Mouse (Mus musculus) layer of hippocampus, adult 18-20 months (tissue): Measurements from ENCODE around the gene Ermap. TPM values are rescaled to one million over a fixed set of nuclear protein-coding genes. Genes with fewer than 3 reads are reported as not detected.

ENCODE experiments used
- DNase-seq, 2 experiments: peaks; one replicate each; pipeline ENCODE4 v3.0.0; 2022; ENCODE audit warnings: low spot score in 2 of 2
- long read RNA-seq: library from polyadenylated mRNA; stranded (forward); transcript quantifications from one replicate; pipeline ENCODE4 v2.0.0, GENCODE M21; 2021
- total RNA-seq, 2 experiments: library from RNA; stranded (reverse); gene quantifications; 2 replicates each; pipeline ENCODE4 v1.2.3; 2021

The Ermap gene
- total RNA-seq, result under 1 TPM; 0.27 to 0.43 TPM
- long read RNA-seq, full-length matches to known transcripts, result 1 of 1 reads
- long read RNA-seq, partial matches to known transcripts, result 0 of 1 reads
- long read RNA-seq, other reads (novel, unspliced or antisense), result 0 of 1 reads

DNA sequence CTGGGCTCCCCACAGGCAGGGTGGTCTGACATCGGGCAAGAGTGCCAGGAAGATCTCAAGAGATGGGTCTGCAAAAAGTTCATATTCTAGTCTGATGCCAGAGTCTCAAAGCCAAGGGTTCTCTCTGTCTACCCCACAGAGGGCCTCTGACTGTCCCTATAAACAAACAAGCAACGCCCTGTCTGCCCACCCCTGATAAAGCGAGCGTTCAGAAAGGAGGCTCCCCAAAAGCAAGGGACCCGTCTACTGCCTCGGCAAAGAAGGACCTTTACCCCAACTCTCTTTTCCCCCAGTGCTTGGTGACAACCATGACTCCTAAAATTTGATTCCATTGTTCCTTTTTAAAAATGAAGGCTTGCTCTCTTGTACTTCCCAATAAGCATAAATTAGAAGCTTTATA lies at the start of gene Ermap:
Ermap (minus strand) TSS at position 148 of the 400 bp plus-strand sequence.
- DNase-seq, result no peak

DNA sequence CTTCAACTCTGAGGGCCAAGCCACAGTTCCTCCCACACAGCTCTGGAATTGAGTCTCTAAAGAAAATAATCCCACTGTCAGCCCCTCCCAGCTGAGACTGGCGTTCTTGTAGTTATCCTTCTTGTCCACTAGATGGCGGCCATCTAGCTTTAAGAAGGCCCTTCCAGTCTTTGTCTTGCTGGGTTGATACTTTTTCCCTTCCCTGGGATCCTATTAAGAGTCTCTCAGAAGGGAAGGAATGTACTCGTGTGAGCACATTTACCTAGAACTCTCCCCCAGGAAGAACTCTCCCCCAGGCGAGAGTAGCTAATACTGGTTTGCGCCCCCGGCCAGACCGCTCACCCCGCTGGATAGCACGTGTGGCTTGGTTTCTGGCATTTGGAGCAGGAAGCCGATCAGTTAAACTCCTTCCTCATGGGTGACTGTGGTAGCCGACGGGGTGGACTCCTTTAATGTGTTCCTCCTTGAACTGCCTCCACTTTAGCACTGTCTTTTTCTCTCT lies 49.4 kb upstream of the Ermap start:
- peak; percentile 39 to 63 for DNase-seq

DNA sequence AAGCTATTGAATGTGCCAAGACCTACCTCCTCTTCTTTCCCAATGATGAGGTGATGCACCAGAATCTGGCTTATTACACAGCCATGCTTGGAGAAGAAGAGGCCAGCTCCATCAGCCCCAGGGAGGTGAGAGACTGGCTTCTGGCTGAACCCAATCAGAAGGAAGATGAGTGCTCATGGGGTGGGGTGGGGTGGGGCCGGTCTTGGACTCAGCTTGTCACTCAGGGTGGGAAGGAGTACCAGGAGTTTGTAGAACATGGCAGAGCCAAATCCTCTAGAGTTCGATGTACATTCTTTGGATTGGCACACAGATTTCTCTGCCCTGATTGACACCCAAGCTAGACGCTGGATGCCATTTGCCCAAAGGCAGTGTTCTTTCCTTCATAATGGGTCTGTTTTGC lies 48.9 kb upstream of the Ermap start:
- no peak for DNase-seq

DNA sequence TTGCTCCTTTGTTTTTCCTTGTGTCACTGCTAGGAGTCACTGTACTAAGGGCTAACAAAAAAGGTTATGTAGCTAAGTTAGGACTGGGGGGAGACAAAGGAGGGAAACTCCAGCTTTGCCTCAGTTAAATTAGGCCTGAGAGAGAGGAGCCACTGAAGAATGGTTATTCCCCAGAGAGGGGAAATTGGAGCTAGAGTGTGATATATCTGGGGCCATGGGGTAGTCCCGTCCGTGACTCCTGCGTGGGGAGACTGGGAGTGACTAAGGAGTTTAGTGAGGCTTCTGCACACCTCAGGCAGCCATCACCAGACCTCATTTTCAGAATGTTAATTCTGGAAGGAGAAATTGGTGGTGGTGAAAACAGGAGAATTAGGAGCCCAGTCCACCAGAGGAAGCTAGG lies 44.5 kb upstream of the Ermap start:
- DNase-seq, result no peak

DNA sequence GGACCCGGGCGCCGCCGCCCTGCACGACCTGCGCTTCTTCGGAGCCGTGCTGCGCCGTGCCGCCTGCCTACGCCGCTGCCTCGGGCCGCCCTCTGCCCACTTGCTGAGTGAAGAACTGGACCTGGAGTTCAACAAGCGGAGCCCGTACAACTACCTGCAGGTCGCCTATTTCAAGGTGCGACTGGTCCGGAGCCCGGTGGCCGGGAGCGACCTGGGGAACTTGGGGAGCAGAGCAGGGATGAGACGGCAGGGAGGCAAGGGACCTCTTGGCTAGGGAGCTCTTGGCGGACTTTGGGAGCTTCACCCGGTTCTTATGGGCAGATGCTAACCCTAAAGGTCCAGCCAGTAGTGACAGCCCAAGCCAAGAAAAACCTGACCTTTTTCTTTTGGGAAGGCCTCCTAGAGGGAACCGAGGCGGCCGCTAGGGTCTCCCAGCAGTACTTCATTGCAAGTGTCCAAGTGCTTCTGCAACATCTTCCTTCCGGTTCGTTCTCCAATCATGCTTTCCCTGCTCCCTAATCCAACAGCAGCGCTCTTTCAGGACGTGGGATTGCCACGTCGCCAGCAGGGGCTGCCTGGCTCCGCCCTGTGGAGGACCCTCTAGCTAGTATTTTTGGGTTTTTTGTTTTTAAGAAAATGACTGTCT lies 43.6 kb upstream of the Ermap start:
- peak; percentile 55 to 73 for DNase-seq

DNA sequence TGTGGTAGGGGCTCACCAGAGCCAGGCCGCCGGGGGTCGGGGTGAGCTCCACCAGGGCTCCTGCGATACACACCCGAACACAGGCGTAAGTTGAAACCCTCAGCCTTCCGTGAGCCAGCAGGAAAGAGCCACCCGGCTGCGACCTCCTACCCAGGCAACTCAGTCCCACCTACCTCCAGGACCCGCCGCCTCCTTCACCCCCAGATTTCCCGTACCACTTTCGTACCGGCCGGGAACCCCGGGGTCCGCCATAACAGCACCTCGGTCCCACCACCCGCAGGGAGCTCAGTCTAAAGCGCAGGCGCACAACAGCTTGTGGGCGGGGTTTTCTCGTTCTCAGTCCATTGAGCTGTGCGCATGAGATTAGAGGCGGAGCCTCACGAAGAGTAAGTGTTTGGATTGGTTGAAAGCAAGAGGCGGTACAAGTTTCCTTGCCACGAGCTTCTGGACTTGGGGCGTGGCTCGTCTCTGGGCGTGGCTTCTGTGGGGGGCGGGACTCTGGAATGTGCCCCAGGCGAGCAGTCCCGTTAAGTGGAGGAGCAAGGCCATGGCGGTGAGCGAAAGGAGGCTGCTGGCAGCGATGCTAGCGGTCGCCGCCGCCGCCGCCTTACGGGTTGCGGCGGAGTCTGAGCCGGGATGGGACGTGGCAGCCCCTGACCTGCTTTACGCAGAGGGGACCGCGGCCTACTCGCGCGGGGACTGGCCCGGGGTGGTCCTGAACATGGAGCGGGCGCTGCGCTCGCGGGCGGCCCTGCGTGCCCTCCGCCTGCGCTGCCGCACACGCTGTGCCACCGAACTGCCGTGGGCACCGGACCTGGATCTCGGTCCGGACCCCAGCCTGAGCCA lies 42.8 kb upstream of the Ermap start, which contains the start of the genes AU022252 and P3h1:
AU022252 (minus strand) TSS at position 303 of the 846 bp plus-strand sequence.
P3h1 (plus strand) TSS at position 506 of the 846 bp plus-strand sequence.
- DNase-seq, result peak; percentile 98 to 99

DNA sequence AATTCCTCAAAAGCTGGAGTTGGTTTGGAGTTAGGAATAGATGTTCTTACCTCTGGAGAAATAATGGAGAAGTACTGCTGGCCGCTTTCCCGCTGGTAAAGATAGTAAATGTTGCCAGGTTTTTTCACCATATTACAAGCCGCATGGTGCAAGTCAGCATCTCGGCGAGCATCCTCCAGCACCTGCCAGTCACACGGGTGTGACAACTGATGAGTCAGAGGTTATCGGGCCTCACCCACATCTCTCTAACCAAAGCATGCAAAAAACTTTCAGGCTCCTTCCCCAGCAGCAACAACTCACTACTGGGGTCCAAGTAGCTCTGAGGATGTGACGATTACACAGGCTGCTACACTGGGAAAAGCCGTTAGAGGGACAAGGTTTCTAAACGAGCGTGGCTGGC lies 36.9 kb upstream of the Ermap start:
- no peak for DNase-seq

DNA sequence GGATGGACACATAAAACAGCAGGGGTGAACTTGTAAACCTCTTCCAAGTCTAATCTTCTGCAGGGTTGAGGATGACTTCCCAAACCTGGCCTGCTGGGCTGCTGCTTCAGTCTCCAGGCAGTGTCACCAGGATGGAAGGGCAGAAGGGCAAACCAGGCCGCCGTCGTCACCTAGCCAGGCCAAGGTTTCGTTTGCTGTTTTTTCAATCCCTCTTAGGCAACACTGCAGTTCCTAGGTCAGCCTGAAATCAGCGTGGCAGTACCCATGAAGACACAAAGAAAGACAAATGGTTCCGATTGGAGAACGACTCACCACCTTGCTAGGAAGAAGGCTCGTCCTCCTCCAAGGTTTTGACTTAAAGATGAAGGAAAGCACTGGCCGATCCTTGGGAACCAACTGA lies 35.9 kb upstream of the Ermap start:
- no peak for DNase-seq

DNA sequence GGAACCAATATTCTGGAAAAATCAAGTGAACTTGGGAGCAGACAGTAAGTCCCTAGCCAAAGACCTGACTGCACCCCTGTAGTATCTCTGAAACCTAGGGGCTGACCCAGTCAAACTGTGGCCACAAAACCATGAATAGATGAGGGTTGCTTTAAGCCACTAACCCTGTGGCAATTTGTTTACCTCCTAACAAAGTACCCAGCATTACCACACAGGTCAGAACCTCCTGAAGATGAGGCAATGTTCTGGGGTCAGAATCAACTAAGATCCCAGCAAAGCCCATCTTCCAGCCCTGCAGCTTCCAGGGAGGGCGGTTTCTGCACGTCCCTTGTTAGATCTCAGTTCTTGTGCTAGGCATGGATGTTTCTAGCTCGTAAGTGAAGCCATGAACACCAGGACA lies 34.7 kb upstream of the Ermap start:
- DNase-seq, result no peak

DNA sequence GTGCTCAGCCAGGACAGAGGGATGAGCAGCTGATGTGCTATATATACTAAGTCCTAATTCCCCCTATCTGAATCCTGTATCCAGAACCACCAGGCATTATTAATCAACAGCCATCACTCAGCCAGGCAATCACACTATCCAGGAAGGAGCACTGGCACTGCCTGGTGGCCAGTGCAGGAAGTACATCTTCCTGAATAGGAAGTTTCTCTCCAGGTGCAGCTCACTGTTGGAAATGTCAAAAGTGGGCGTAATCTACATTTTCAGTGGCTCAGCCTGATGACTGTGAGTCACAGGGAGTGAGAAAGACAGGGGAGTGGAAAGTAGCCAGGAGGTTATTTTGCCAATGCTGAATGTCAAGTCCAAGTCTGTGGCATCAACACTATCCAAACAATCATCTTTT lies 33.9 kb upstream of the Ermap start:
- DNase-seq, result peak; percentile 43 to 71

DNA sequence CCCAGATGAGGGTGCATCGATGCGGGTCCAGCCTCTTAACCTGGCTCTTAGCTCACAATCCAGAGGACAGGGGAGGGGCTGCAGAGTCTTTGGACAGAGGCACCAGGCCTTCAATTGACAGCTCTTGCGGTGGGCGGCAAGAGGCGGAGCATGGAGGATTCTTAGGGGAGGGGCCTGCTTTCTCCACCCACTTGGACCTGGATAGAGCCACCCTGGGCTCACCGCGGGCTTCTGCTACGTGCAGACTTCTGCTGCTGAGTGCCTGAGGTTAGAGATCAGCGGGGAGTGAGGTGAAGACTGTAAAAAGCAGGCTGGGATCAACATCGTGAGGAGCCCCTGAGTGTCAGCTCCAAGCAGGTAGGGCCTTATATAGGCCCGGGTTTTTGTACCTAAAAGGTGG lies 28.4 kb upstream of the Ermap start, which contains the start of gene Tmem269:
Tmem269 (minus strand) TSS at position 49 of the 400 bp plus-strand sequence.
- no peak for DNase-seq

DNA sequence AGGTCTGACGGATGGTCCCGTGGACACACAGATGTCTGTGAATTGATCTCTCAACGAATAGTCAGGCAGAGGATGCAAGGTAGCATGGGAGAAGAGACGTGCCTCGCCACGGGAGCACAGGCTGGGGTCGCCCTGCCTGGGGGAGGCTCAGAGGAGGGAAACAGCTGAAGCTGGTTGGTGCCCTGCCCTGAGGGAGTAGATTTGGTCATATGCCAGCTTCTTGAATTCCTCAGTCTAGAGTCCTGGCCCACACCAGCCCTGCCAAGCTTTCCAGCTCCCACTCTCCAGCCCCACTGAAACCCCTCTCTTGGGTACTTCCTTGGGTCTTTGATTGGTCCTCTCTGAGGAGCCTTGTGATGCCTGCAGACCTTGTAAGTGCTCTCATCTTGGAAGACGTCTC lies 26.9 kb upstream of the Ermap start:
- DNase-seq, result no peak

DNA sequence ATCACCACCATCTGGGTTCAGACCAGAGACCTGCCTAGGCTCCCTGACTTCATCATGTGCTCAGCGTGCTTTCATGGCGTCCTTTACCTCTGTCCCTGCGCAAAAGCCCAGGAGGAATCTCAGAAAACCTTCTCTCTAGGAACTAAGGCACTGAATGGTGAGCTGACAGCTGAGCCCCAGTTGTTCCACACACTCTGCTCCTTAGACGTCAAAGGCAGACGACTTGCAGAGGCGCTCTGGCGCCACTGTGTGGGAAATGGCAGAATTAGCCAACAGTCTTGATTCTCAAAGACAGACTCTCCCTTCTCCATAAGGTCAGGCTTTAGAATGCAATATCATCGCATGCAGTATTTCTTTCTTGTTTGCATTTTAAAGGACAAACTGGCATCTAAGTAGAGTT lies 14.9 kb upstream of the Ermap start:
- peak; percentile 32 to 66 for DNase-seq

DNA sequence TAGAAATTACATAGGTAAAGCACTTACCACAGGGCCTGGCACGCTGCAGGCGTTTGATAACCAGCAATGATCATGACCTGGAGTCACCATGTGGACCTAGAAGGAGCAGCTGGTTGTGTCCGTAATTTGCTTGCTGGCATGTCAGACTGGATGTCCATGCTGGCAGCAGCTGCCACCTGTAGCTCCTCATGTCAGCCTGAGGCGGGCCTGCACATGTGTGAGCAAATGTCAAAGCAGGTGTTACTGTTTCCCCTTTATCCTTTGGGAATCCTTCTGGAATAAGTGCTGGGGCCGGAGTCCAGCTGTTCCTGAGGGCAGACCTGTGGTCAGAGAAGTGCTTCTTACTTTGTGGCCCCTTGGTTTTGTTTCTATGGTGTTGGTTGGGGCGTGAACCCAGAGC lies 8.3 kb upstream of the Ermap start:
- no peak for DNase-seq

DNA sequence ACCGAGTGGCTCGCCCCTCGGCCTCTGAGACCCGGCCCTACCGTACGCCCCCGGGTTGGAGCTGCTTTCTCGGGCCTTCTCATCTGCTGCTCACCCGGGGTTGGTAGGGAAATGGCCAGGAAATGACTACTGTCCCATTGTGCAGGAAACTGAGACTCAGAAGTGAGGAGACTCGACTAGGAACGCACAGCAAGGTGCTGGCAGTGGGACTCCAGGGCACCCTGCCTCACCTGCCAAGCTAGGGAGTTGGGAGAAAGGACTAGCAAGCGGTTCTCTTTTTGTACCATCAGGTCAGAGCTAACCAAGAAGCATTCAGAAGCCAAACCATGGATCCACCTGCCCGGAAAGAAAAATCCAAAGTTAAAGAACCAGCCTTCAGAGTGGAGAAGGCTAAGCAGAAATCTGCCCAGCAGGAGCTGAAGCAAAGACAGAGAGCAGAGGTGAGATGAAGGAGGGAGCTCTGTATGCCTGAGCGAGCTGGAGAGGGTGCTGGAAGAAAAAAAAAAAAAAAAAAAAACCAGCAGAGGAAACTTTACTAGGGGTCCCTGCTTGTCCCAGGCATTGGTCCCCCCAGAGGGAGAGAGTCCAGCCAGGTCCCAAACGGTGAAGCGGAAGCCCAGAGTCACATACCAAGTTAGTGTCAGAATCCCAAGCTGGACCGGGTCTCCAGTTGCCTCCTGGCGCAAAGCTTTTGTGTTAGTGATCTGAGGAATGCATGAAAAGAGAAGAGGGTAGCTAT lies 5.9 kb upstream of the Ermap start:
- no peak for DNase-seq

DNA sequence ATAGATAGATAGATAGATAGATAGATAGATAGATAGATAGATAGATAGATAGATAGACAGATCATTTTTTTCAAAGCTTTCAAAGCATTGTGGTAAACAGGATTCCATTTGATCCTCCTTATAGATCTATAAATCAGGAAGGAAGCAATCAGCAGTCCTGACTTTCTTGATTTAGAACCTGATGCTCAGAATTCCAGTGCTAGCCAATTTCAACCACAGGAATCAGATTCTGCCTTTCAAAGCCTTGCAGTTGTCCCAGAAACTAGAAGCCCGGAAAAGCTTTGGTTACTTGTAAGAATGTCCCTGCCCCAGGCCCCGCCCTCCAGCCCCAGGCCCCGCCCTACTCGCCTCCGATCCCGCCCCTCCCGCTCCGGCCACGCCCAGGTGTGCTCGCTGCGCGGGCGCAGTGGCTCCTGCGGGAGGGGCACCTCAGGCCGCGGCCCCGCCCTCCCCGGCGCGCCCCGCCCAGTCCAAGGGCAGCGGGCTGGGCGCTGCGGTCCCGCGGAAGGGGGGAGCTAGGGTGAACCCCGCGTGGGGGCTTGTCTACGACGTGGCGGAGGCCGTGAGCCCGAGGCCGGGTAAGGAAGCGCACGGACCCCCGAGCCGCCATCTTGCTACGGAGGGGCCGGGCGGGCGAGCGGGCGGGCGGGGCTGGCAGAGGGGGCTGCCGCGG lies 5.2 kb upstream of the Ermap start, which contains the start of gene Svbp:
Svbp (plus strand) TSS at position 398 of the 673 bp plus-strand sequence.
- DNase-seq, result peak; percentile 69 to 84

DNA sequence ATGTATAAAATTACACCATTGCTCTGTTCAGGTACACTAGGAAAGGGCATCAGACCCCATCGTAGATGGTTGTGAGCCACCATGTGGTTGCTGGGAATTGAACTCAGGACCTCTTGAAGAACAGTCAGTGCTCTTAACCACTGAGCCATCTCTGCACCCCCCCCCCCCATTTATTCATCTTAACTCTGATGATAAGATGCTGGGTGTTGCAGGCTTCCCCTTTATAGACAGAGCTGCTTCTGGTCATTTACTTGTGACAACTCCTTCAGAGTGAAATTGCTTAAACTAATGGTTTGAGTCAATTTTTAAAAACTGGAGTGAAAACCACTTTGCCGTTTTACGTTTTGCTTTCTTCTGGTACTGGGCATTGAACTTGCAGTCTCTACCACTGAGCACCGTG lies 2.9 kb upstream of the Ermap start:
- DNase-seq, result no peak

DNA sequence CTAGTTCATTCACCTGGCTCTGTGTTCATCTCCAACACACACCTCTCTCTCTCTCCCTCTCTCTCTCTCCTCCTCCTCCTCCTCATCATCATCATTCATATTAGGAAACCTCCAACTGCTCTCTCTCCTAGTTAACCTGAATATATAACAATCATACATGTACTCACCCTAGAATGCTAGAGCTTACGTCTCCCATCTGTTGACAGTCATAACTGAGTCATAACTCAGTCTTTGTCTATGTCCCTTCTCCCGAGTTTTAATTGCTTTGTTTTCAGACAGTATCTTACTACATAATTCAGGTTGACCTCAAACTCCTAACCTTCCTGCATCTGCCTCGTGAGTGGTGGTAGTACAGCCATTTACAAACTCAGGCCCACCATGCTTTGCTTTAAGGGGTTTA lies 1.5 kb upstream of the Ermap start:
- DNase-seq, result no peak

DNA sequence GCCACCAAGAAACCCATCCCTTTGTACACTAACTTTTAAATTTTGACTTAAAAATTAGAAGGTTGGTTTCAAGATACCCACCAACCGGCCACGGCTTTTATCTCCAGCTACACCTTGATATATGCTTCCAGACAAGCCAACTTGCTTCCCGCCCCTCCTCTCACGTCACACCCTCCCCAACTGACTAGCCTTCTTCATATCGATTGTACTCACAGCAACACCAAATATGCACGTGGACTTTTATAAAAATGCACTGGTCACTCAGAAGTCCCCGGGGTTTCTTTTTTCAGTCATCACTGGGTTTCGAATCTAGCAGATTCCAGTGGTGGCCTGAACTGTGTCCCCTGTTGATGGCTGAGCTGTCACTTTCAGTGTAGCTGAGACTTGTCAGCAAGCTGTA lies 807 bp upstream of the Ermap start:
- no peak for DNase-seq

DNA sequence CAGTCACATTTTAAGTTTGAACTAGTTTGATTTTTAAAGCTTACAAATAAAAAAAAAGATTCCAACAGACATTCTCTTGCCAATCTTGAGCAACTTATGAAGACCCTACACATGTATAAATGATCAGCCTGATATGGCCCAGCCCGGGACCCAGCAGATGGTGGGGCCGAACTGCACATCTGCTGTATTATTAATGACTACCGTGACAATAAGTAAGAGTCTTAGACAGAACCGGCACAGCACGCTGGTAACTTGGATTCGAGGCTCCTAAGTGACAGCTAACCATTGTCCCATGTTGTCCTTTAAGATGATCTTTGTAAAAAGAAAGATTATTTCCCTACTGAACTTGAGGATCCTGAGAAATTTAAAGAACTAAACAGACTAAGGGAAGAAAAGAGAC lies 419 bp downstream of the Ermap start:
- no peak for DNase-seq
